Mouse (Mus musculus) bone marrow macrophage, adult 2 months (primary cell): ENCODE data around the gene Tmem35b. TPM values are rescaled to one million over a fixed set of nuclear protein-coding genes. Genes with fewer than 3 reads are reported as not detected.
A peak's percentile ranks its signal among the peaks of the same experiment; 100 is the strongest.
"Not testable (repeated sequence)": the region's sequence is repeated elsewhere in the genome, so short reads cannot be mapped to it uniquely, and the experiment has no call there.

Source experiments
- H3K27ac ChIP-seq: 2 replicates; pipeline ENCODE4 v1.5.1; 2012; ENCODE audit warnings: low read depth, low read length; ENCODE audit not compliant: insufficient read depth
- H3K4me1 ChIP-seq: 2 replicates; pipeline ENCODE4 v1.6.1; 2012; ENCODE audit warnings: low read length; ENCODE audit not compliant: control insufficient read depth, insufficient read depth
- H3K4me3 ChIP-seq: 2 replicates; pipeline ENCODE4 v1.5.1; 2012; ENCODE audit warnings: mild to moderate bottlenecking, low read length, moderate library complexity; ENCODE audit not compliant: insufficient read depth
- CTCF ChIP-seq: IDR thresholded peaks from 2 replicates; pipeline ENCODE4 v1.5.1; 2012; ENCODE audit warnings: low read depth, mild to moderate bottlenecking, low read length, moderate library complexity
- POLR2A ChIP-seq: IDR thresholded peaks from 2 replicates; pipeline ENCODE4 v1.6.1; 2012; ENCODE audit warnings: mild to moderate bottlenecking, low read depth, low read length, borderline replicate concordance
- polyA plus RNA-seq: library from polyadenylated mRNA; stranded (reverse); fragments of >200 nt; gene quantifications from 2 replicates; pipeline ENCODE4 v1.2.4, GENCODE M21; 2012; ENCODE audit not compliant: missing spikeins, insufficient read depth, insufficient read length

The Tmem35b gene
- polyA plus RNA-seq = 24.9 and 34.6 TPM in 2 replicates

- H3K4me1 ChIP-seq = peaks cover 22% of the 10 kb centered on the region
- H3K27ac ChIP-seq = no peak within 1 kb of the TSS
Measured at GRCm38 (mm10) chr4:127123391-127123790, at the start of gene Tmem35b. Gene Tmem35b (plus strand): TSS chr4:127123691.

GRCm38 (mm10) chr4:127074915-127075314 is 48.6 kb upstream of the Tmem35b start:
- TF ChIP-seq CTCF = no peak
- no peak for TF ChIP-seq POLR2A
- peaks cover 7% of the 10 kb centered on the region for H3K4me1 ChIP-seq
- H3K27ac ChIP-seq = no peak overlapping the region
- no peak overlapping the region for H3K4me3 ChIP-seq

More at GRCm38 (mm10) chr4:127123391-127123790, at the start of gene Tmem35b:
- H3K4me3 ChIP-seq = no peak within 1 kb of the TSS
- TF ChIP-seq CTCF (no peak), POLR2A (no peak)

- Histone ChIP-seq H3K4me1 (peaks cover 7% of the 10 kb centered on the region), H3K27ac (peak within 1 kb of the TSS; percentile 94), H3K4me3 (peak within 1 kb of the TSS; percentile 59)
- no peak for TF ChIP-seq POLR2A
- TF ChIP-seq CTCF = no peak
Measured at GRCm38 (mm10) chr4:127076875-127077548, 46.5 kb upstream of the Tmem35b start, which contains the start of gene Zmym6. Gene Zmym6 (plus strand): TSS chr4:127077383.

- peaks cover 9% of the 10 kb centered on the region for H3K4me1 ChIP-seq
- H3K27ac ChIP-seq = no peak overlapping the region
- no peak for TF ChIP-seq POLR2A
- no peak for TF ChIP-seq CTCF
- H3K4me3 ChIP-seq = no peak overlapping the region
Measured at GRCm38 (mm10) chr4:127080806-127081205, 42.7 kb upstream of the Tmem35b start.

GRCm38 (mm10) chr4:127083131-127083530 is 40.4 kb upstream of the Tmem35b start:
- Histone ChIP-seq H3K27ac (no peak overlapping the region), H3K4me3 (no peak overlapping the region), H3K4me1 (peaks cover 6% of the 10 kb centered on the region)
- no peak for TF ChIP-seq POLR2A
- no peak for TF ChIP-seq CTCF

GRCm38 (mm10) chr4:127085761-127086160 is 37.7 kb upstream of the Tmem35b start:
- TF ChIP-seq CTCF (no peak), POLR2A (no peak)
- peaks cover 2% of the 10 kb centered on the region; the same call in 1 of the 2 replicates for H3K4me1 ChIP-seq
- H3K4me3 ChIP-seq = no peak overlapping the region
- H3K27ac ChIP-seq = no peak overlapping the region

- H3K4me3 ChIP-seq = no peak overlapping the region
- TF ChIP-seq CTCF (no peak), POLR2A (no peak)
Measured at GRCm38 (mm10) chr4:127091188-127091587, 32.3 kb upstream of the Tmem35b start.

GRCm38 (mm10) chr4:127095090-127095489 is 28.4 kb upstream of the Tmem35b start:
- TF ChIP-seq CTCF (no peak), POLR2A (no peak)
- H3K4me3 ChIP-seq = no peak overlapping the region
- H3K4me1 ChIP-seq = no peaks in the 10 kb centered on the region
- H3K27ac ChIP-seq = no peak overlapping the region

More at GRCm38 (mm10) chr4:127091188-127091587, 32.3 kb upstream of the Tmem35b start:
- no peak overlapping the region for H3K27ac ChIP-seq
- H3K4me1 ChIP-seq = no peaks in the 10 kb centered on the region

GRCm38 (mm10) chr4:127099552-127099951 is 23.9 kb upstream of the Tmem35b start:
- not testable (repeated sequence) for H3K4me1 ChIP-seq, H3K4me3 ChIP-seq, H3K27ac ChIP-seq

- H3K27ac ChIP-seq = no peak overlapping the region
- no peaks in the 10 kb centered on the region for H3K4me1 ChIP-seq
- TF ChIP-seq POLR2A (no peak), CTCF (no peak)
- no peak overlapping the region for H3K4me3 ChIP-seq
Measured at GRCm38 (mm10) chr4:127107566-127107965, 15.9 kb upstream of the Tmem35b start.

- Histone ChIP-seq H3K4me1 (no peaks in the 10 kb centered on the region), H3K27ac (no peak overlapping the region)
- no peak for TF ChIP-seq POLR2A
Measured at GRCm38 (mm10) chr4:127110570-127110969, 12.9 kb upstream of the Tmem35b start.

More at GRCm38 (mm10) chr4:127110570-127110969, 12.9 kb upstream of the Tmem35b start:
- H3K4me3 ChIP-seq = no peak overlapping the region
